Mouse (Mus musculus): Measurements from ENCODE around the gene Kcnh8. TPM values are rescaled to one million over a fixed set of nuclear protein-coding genes. Genes with fewer than 3 reads are reported as not detected.

Gene Kcnh8
- polyA plus RNA-seq (2012; fragmentation: generic; extraction: Trizol): not detected
- long read RNA-seq, experiment 1: 0 reads
- long read RNA-seq, experiment 2: 0 reads

- Histone ChIP-seq H3K79me2 (ENCODE audit: control insufficient read depth, insufficient read depth) (no peaks in the 10 kb centered on the region), H3K27me3 (ENCODE audit: control insufficient read depth, insufficient read depth, insufficient read length) (no peaks in the 10 kb centered on the region), H3K36me3 (ENCODE audit: control insufficient read depth, insufficient read depth) (no peaks in the 10 kb centered on the region), H3K4me3 (ENCODE audit: insufficient read depth, poor library complexity, severe bottlenecking) (no peak within 1 kb of the TSS), H3K79me3 (ENCODE audit: low read depth) (no peaks in the 10 kb centered on the region), H3ac (ENCODE audit: control insufficient read depth, insufficient read length, low read depth) (no peak within 1 kb of the TSS)
- TF ChIP-seq CEBPB (IDR thresholded peaks at IDR 0.05; ENCODE audit: low read depth) (no peak), CTCF (IDR thresholded peaks at IDR 0.05; ENCODE audit: control insufficient read depth, insufficient read depth, insufficient read length) (no peak), FOSL1 (IDR thresholded peaks at IDR 0.05; ENCODE audit: insufficient read depth, low read length, poor library complexity, severe bottlenecking) (no peak), MAX (IDR thresholded peaks at IDR 0.05) (no peak)
These were observed at the start of gene Kcnh8 for GRCm38 (mm10) chr17:52602093-52602780. Gene Kcnh8, plus strand, starts transcription at chr17:52602709.

- no peak overlapping the region for H3K4me3 ChIP-seq (ENCODE audit: insufficient read depth, poor library complexity, severe bottlenecking)
- H3K36me3 ChIP-seq (ENCODE audit: control insufficient read depth, insufficient read depth): no peaks in the 10 kb centered on the region
- H3K27me3 ChIP-seq (ENCODE audit: control insufficient read depth, insufficient read depth, insufficient read length): no peaks in the 10 kb centered on the region
- no peaks in the 10 kb centered on the region for H3K79me2 ChIP-seq (ENCODE audit: control insufficient read depth, insufficient read depth)
- TF ChIP-seq MAX (IDR thresholded peaks at IDR 0.05) (no peak), MYOD1 (IDR thresholded peaks at IDR 0.05; ENCODE audit: control insufficient read depth, insufficient read length, low read depth) (no peak), USF1 (IDR thresholded peaks at IDR 0.05; ENCODE audit: low read depth) (no peak), MYOG (IDR thresholded peaks at IDR 0.05; ENCODE audit: control insufficient read depth, extremely low read depth, insufficient read length) (no peak), CTCF (IDR thresholded peaks at IDR 0.05; ENCODE audit: control insufficient read depth, insufficient read depth, insufficient read length) (peak; percentile 19), FOSL1 (IDR thresholded peaks at IDR 0.05; ENCODE audit: insufficient read depth, low read length, poor library complexity, severe bottlenecking) (no peak)
- no peaks in the 10 kb centered on the region for H3K79me3 ChIP-seq (ENCODE audit: low read depth)
- H3ac ChIP-seq (ENCODE audit: control insufficient read depth, insufficient read length, low read depth): no peak overlapping the region
These were observed 42.4 kb upstream of the Kcnh8 start for GRCm38 (mm10) chr17:52559961-52560720.

GRCm38 (mm10) chr17:52565467-52566155, 36.9 kb upstream of the Kcnh8 start:
- H3K27me3 ChIP-seq (ENCODE audit: control insufficient read depth, insufficient read depth, insufficient read length): no peaks in the 10 kb centered on the region
- no peaks in the 10 kb centered on the region for H3K79me2 ChIP-seq (ENCODE audit: control insufficient read depth, insufficient read depth)
- no peaks in the 10 kb centered on the region for H3K79me3 ChIP-seq (ENCODE audit: low read depth)
- no peaks in the 10 kb centered on the region for H3K36me3 ChIP-seq (ENCODE audit: control insufficient read depth, insufficient read depth)
- no peak for TF ChIP-seq MAX (IDR thresholded peaks at IDR 0.05)
- no peak for TF ChIP-seq CEBPB (IDR thresholded peaks at IDR 0.05; ENCODE audit: low read depth)
- no peak for TF ChIP-seq CTCF (IDR thresholded peaks at IDR 0.05; ENCODE audit: control insufficient read depth, insufficient read depth, insufficient read length)
- no peak for TF ChIP-seq FOSL1 (IDR thresholded peaks at IDR 0.05; ENCODE audit: insufficient read depth, low read length, poor library complexity, severe bottlenecking)
- no peak for TF ChIP-seq MYOD1 (IDR thresholded peaks at IDR 0.05; ENCODE audit: control insufficient read depth, insufficient read length, low read depth)
- TF ChIP-seq MYOG (IDR thresholded peaks at IDR 0.05; ENCODE audit: control insufficient read depth, extremely low read depth, insufficient read length): no peak
- H3K4me3 ChIP-seq (ENCODE audit: insufficient read depth, poor library complexity, severe bottlenecking): no peak overlapping the region
- no peak overlapping the region for H3ac ChIP-seq (ENCODE audit: control insufficient read depth, insufficient read length, low read depth)

DNA sequence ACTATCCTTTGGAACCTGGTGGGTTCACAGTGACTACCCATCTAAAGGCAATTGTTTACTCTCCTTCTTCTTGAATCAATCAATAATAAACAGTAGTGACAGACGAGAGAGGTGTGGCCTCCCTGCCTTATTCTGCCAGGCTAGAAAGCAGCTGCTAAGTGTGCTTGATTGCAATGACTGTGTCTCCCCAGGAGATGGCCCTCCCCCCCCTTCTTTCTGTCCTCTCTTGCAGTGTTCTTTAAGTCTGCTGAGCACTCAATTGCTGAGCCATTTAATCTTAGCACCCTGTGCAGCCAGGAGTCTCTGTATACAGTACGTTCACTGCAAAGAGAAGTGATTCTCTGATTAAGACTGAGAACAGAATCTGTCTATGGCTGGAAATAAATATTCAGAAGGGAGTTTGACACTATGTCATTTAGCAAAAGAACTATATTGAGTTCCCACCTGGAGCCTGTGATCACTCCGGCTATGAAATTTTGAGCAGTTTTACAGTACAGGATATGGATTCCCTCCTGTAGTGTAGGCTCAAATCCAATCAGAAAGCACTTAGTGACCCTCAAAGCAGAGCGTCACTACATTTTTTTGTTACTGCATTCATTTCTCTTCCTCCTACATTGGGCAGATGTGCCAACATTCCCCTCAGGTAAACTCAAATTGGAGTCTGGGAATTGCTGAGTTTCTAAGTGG, 32.8 kb upstream of the Kcnh8 start:
- no peaks in the 10 kb centered on the region for H3K27me3 ChIP-seq (ENCODE audit: control insufficient read depth, insufficient read depth, insufficient read length)
- no peaks in the 10 kb centered on the region for H3K79me3 ChIP-seq (ENCODE audit: low read depth)
- no peaks in the 10 kb centered on the region for H3K79me2 ChIP-seq (ENCODE audit: control insufficient read depth, insufficient read depth)
- H3ac ChIP-seq (ENCODE audit: control insufficient read depth, insufficient read length, low read depth): no peak overlapping the region
- no peaks in the 10 kb centered on the region for H3K36me3 ChIP-seq (ENCODE audit: control insufficient read depth, insufficient read depth)
- TF ChIP-seq CEBPB (IDR thresholded peaks at IDR 0.05; ENCODE audit: low read depth): no peak
- H3K4me3 ChIP-seq (ENCODE audit: insufficient read depth, poor library complexity, severe bottlenecking): no peak overlapping the region

DNA sequence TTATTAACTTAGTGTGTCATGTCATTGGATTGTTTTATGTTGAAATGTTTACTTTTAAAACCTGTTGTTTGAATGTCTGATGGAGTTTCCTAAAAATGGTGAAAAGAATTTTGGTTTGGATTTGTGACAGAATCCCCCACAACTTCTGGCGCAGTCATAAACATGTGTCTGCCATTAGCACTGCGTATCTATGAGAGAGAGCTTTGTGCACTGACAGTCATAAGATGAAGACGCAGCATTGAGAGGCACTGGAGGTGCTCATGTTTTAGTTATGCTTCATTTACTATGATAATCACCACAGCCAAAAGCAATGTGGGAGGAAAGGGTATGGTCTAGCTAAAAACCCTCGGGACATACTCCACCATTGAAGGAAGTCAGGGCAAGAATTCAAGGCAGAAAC, 30.3 kb upstream of the Kcnh8 start:
- Histone ChIP-seq H3K79me2 (ENCODE audit: control insufficient read depth, insufficient read depth) (no peaks in the 10 kb centered on the region), H3K36me3 (ENCODE audit: control insufficient read depth, insufficient read depth) (no peaks in the 10 kb centered on the region), H3ac (ENCODE audit: control insufficient read depth, insufficient read length, low read depth) (no peak overlapping the region), H3K4me3 (ENCODE audit: insufficient read depth, poor library complexity, severe bottlenecking) (no peak overlapping the region), H3K79me3 (ENCODE audit: low read depth) (no peaks in the 10 kb centered on the region), H3K27me3 (ENCODE audit: control insufficient read depth, insufficient read depth, insufficient read length) (no peaks in the 10 kb centered on the region)
- TF ChIP-seq MYOG (IDR thresholded peaks at IDR 0.05; ENCODE audit: control insufficient read depth, extremely low read depth, insufficient read length) (no peak), CTCF (IDR thresholded peaks at IDR 0.05; ENCODE audit: control insufficient read depth, insufficient read depth, insufficient read length) (no peak), MAX (IDR thresholded peaks at IDR 0.05) (no peak), MYOD1 (IDR thresholded peaks at IDR 0.05; ENCODE audit: control insufficient read depth, insufficient read length, low read depth) (no peak), USF1 (IDR thresholded peaks at IDR 0.05; ENCODE audit: low read depth) (no peak), FOSL1 (IDR thresholded peaks at IDR 0.05; ENCODE audit: insufficient read depth, low read length, poor library complexity, severe bottlenecking) (no peak), CEBPB (IDR thresholded peaks at IDR 0.05; ENCODE audit: low read depth) (no peak)
